Mouse (Mus musculus): ENCODE results near the gene Plekha6. TPM values are rescaled to one million over a fixed set of nuclear protein-coding genes. Genes with fewer than 3 reads are reported as not detected.
"Not testable (repeated sequence)": the region's sequence is repeated elsewhere in the genome, so short reads cannot be mapped to it uniquely, and the experiment has no call there.

Gene Plekha6
- polyA plus RNA-seq, 1 experiment from 2014 or later = 10.6 TPM

DNA sequence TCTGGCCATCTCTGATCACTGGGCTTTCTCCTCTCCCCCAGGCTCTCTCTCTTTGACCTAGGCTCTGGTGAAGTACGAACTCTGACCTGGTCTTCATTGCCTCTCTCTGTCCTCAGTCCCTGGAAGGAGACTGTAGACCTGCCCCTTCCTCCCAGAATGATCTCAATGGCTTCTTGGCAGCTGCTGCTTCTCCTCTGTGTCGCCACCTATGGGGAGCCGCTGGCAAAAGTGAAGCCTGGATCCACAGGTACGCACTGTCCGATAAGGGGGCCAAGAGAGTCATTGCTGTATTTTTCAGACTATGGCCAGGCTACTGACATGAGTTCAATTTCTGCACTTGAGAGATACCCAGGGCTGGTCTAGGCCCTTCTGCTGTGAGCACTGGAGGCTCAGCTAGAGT lies 163.1 kb downstream of the Plekha6 start:
- Histone ChIP-seq H3K4me1 (peaks cover 9% of the 10 kb centered on the region), H3K9ac (no peak overlapping the region), H3K4me2 (no peak overlapping the region), H3K9me3 (no peaks in the 10 kb centered on the region), H3K4me3 (no peak overlapping the region), H3K36me3 (no peaks in the 10 kb centered on the region), H3K27me3 (replicated peaks) (peaks cover 52% of the 10 kb centered on the region), H3K27ac (replicated peaks) (no peak overlapping the region)
- WGBS = 59% methylated on average over 5 of the region's 5 CpGs
- no peak for ATAC-seq (ENCODE audit: extremely low read depth, insufficient number of reproducible peaks, low FRiP score, low TSS enrichment)

DNA sequence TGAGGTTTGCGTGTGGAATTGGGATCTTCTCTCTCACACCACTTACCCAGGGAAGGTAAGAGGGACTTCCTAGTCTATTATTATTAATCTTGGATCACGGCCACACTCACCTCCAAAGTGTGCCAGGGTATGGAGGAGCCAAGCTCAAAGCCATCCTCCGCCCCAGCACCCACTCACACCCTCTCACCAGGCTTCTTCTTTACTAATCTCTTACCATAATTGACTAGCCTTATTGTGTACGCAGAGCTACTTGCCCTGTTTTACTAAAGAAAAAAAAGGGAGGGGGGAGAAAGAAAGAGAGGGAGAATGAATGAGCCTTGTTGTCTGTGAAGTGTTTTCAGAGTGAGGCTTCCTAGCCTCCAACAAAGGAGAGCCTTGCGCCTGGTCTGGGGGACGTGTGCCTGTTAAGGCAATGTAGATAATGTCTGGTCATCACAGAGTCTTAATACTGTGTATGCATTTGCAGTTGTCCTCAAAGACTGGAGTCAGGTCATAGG lies 164.3 kb downstream of the Plekha6 start:
- Histone ChIP-seq H3K27ac (replicated peaks) (no peak overlapping the region), H3K4me2 (no peak overlapping the region), H3K27me3 (replicated peaks) (peaks cover 57% of the 10 kb centered on the region), H3K36me3 (no peaks in the 10 kb centered on the region), H3K9me3 (no peaks in the 10 kb centered on the region), H3K9ac (no peak overlapping the region), H3K4me3 (no peak overlapping the region), H3K4me1 (peaks cover 9% of the 10 kb centered on the region)
- 70% methylated on average over 6 of the region's 6 CpGs for WGBS
- no peak for ATAC-seq (ENCODE audit: extremely low read depth, insufficient number of reproducible peaks, low FRiP score, low TSS enrichment)

DNA sequence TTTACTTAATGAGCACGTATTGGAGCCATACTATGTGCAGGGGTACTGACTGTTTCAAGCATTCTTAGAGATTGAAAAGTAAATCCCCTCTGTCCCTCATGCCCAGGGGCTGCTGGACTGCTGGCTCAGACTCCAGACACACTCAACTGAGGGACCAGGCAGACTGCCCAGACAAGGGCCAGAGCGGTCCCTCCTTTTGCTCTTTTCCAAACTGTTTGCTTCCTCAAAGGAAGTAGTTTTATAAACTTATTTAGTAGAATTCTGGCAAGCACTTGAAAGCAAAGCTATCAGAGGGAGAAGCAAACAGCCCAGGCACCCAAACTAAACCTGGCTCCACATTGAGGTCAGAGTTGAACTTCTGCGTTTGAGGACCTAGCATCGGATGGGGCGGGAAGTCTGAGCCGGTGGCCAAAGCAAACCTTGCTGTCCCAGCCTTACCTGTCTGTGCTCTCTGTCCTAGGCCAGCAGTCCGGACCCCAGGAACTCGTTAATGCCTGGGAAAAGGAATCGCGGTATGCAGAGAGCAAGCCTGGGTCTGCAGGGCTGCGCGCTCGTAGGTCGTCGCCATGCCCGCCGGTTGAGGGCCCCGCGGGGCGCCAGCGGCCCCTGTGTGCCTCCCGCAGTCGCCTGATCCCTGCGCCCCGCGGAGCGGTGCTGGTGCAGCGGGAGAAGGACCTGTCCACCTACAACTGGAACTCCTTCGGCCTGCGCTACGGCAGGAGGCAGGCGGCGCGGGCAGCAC lies 165.1 kb downstream of the Plekha6 start:
- 10% methylated on average over 34 of the region's 34 CpGs for WGBS
- ATAC-seq (ENCODE audit: extremely low read depth, insufficient number of reproducible peaks, low FRiP score, low TSS enrichment) = no peak
- Histone ChIP-seq H3K9ac (peak overlapping the region; percentile 58), H3K4me1 (peaks cover 9% of the 10 kb centered on the region), H3K9me3 (no peaks in the 10 kb centered on the region), H3K4me2 (peak overlapping the region; percentile 71), H3K4me3 (peak overlapping the region; percentile 45), H3K36me3 (no peaks in the 10 kb centered on the region), H3K27me3 (replicated peaks) (peaks cover 57% of the 10 kb centered on the region), H3K27ac (replicated peaks) (no peak overlapping the region)

DNA sequence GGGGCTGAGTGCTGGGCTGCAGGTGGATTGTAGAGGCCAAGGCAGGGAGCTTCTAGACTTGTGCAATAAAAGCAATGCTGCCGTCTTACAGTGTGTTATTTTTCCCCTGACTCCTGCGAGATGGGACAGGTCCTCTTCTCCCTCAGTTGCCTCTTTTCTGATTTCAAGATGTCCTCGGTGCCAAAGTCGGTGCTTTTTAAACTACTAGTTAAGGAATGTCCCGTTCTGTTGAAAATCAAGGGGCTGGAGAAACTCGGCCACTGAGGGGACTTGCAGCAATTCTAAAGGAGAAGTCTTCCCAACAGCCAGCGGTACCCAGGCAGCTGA lies 165.6 kb downstream of the Plekha6 start:
- ATAC-seq (ENCODE audit: extremely low read depth, insufficient number of reproducible peaks, low FRiP score, low TSS enrichment) = no peak
- H3K27ac ChIP-seq (replicated peaks) = no peak overlapping the region
- peak overlapping the region; percentile 58 for H3K9ac ChIP-seq
- H3K27me3 ChIP-seq (replicated peaks) = peaks cover 57% of the 10 kb centered on the region
- H3K4me1 ChIP-seq = peaks cover 9% of the 10 kb centered on the region
- H3K4me3 ChIP-seq = peak overlapping the region; percentile 45
- WGBS = 31% methylated on average over 7 of the region's 7 CpGs
- H3K36me3 ChIP-seq = no peaks in the 10 kb centered on the region
- H3K4me2 ChIP-seq = peak overlapping the region; percentile 71
- no peaks in the 10 kb centered on the region for H3K9me3 ChIP-seq

DNA sequence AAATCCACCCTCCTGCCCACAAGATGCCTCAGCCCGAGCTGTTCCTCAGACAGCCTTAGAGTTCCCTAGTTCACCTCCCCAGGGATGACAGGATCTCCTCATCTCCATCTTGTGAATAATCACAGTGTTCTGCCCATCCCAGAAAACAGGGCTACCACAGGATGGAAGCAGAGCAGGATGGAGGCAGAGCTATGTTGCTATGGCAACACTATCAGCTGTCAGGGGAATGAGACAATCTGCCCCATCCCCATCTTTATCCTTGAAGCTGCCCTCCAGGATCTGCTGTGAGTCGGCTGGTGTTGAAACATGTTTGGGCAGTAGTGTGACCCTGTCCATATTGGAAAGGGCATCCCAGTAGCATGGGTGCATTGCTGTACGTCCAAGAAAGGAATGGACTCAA lies 167.1 kb downstream of the Plekha6 start:
- WGBS = 53% methylated on average over 3 of the region's 3 CpGs
- Histone ChIP-seq H3K27me3 (replicated peaks) (peaks cover 61% of the 10 kb centered on the region), H3K27ac (replicated peaks) (no peak overlapping the region), H3K4me1 (peaks cover 9% of the 10 kb centered on the region), H3K9me3 (no peaks in the 10 kb centered on the region), H3K4me3 (no peak overlapping the region), H3K4me2 (no peak overlapping the region), H3K36me3 (no peaks in the 10 kb centered on the region), H3K9ac (no peak overlapping the region)
- no peak for ATAC-seq (ENCODE audit: extremely low read depth, insufficient number of reproducible peaks, low FRiP score, low TSS enrichment)

DNA sequence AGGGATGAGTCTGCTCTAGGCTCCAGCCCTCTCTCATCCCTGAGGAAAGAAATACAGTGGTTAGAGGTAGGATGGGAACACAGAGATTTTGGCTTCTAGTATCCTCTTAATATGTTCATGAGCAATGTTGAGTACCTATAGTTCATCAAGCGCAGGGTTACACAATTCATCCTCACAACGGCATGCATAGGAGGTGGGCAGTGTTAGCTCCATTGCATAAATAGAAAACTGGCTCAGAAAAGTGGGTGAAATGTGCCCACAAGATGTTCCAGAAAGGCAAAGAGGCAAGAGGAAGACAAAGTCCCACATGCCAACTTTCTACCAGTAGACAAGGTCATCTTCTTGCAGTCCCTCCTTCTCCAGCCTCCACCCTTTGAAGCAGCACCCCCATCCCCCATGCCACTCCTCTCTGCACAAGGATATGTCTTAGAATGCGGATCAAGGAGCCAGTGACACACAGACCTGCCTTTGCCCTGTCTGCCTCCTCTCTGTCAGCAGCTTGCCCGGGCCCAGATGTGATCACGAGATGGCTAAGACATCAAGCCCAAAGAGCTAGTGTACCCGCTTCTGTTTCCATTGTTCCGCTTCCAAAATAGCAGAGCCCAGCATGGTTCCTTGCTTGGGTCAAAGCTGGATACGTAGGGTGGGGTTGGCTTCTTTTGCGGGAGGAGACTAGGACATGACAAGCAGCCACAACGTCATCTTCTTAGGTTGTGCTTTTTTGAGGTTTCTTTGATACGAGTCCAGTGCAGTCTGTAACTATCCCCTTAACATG lies 168.8 kb downstream of the Plekha6 start:
- Histone ChIP-seq H3K4me2 (no peak overlapping the region), H3K4me1 (peaks cover 9% of the 10 kb centered on the region), H3K9ac (no peak overlapping the region), H3K4me3 (no peak overlapping the region), H3K27me3 (replicated peaks) (peaks cover 49% of the 10 kb centered on the region), H3K27ac (replicated peaks) (no peak overlapping the region), H3K9me3 (no peaks in the 10 kb centered on the region), H3K36me3 (no peaks in the 10 kb centered on the region)
- WGBS = 79% methylated on average over 11 of the region's 11 CpGs
- ATAC-seq (ENCODE audit: extremely low read depth, insufficient number of reproducible peaks, low FRiP score, low TSS enrichment) = no peak

DNA sequence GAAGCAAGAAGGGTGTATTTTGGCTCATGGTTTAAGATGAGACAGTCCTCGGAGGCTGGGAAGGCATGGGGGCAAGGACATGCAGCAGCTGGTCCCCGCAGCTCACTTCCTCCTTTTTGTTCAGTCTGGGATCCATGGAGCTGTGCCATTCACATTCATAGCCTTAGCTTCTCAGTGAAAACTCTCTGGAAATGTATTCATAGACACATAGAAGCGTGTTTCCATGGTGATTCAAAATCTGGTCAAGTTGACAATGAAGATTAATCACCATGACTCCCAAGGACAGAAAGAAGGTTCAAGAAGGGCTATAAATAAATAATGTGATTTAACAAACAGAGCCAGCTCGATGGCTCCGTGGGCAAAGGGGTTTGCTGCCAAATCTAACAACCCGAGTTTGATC lies 169.9 kb downstream of the Plekha6 start:
- H3K4me2 ChIP-seq = no peak overlapping the region
- H3K4me1 ChIP-seq = peaks cover 8% of the 10 kb centered on the region
- H3K4me3 ChIP-seq = no peak overlapping the region
- WGBS = 80% methylated on average over 6 of the region's 6 CpGs
- H3K27me3 ChIP-seq (replicated peaks) = peaks cover 38% of the 10 kb centered on the region
- no peak overlapping the region for H3K9ac ChIP-seq
- no peak overlapping the region for H3K27ac ChIP-seq (replicated peaks)
- H3K9me3 ChIP-seq = no peaks in the 10 kb centered on the region
- ATAC-seq (ENCODE audit: extremely low read depth, insufficient number of reproducible peaks, low FRiP score, low TSS enrichment) = no peak
- H3K36me3 ChIP-seq = no peaks in the 10 kb centered on the region

DNA sequence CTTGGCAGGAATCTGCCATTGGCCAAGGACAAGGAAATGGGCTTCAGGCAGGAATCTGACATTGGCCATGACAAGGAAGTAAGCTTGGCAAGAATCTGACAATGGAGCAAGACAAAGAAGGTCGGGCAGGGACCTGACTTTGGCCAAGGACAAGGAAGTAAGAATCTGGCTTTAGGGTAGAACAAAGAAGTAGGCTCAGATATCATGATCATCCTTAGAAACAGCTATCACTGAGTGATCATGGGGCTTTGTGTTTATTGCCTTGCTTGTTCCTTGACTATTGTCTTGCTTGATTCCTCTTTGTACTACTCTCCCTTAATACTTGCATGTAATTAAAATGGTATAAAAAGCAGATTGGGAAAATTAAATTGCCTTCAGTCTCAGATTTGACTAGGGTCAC lies 176.4 kb downstream of the Plekha6 start:
- not testable (repeated sequence) for H3K9me3 ChIP-seq; ATAC-seq (ENCODE audit: extremely low read depth, insufficient number of reproducible peaks, low FRiP score, low TSS enrichment); H3K36me3 ChIP-seq; H3K27me3 ChIP-seq (replicated peaks); H3K4me1 ChIP-seq; H3K9ac ChIP-seq; H3K27ac ChIP-seq (replicated peaks); H3K4me2 ChIP-seq; H3K4me3 ChIP-seq
- 60% methylated on average over 1 of the region's 1 CpGs for WGBS

DNA sequence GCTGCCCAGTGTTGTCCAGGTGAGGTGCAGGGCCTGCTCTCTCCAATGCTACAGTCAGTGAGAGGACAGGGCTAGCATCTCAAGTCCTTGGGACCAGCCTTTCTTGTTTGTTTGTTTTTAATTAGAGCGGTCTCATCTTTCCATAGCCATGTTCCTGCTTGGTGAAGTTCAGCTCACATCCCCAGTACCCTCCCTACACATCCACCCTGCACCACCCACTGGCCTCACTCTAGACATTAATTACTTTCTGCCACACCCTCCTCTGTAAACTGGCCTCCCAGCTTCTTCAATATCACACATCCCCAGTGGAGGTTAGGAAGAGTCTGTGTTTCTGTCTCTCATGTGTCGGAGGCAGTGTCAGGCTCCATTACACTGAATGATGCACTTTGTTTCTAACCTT lies 180.3 kb downstream of the Plekha6 start:
- H3K9ac ChIP-seq = no peak overlapping the region
- H3K9me3 ChIP-seq = no peaks in the 10 kb centered on the region
- ATAC-seq (ENCODE audit: extremely low read depth, insufficient number of reproducible peaks, low FRiP score, low TSS enrichment) = no peak
- no peaks in the 10 kb centered on the region for H3K36me3 ChIP-seq
- no peak overlapping the region for H3K4me3 ChIP-seq
- H3K27ac ChIP-seq (replicated peaks) = no peak overlapping the region
- 0 out of 2 replicates have a peak, but pooled peaks cover 3% of the 10 kb centered on the region for H3K27me3 ChIP-seq (replicated peaks)
- peaks cover 7% of the 10 kb centered on the region for H3K4me1 ChIP-seq
- no peak overlapping the region for H3K4me2 ChIP-seq
- 94% methylated on average over 2 of the region's 2 CpGs for WGBS

DNA sequence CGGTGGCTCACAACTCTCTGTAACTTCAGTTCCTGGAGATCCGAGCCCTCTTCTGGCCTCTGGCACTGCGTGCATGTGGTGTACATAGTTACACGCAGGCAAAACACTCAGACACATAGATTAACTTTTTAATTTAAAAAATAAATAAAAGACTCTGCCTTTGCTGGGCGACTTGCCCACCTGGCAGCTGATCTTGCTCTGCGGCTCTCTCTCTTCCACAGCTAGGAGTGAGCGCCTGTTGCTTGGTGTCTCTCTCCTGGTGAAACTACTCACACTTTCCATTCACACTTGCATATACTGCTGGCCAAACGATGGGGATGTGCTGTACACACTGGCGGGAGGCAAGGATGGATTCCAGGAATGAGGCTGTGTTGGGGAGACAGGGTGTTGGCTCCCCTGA lies 182.5 kb downstream of the Plekha6 start:
- Histone ChIP-seq H3K27ac (replicated peaks) (no peak overlapping the region), H3K27me3 (replicated peaks) (peaks cover 11% of the 10 kb centered on the region; the same call in 1 of the 2 replicates), H3K36me3 (no peaks in the 10 kb centered on the region), H3K4me2 (no peak overlapping the region), H3K9me3 (no peaks in the 10 kb centered on the region), H3K4me3 (no peak overlapping the region), H3K4me1 (peaks cover 11% of the 10 kb centered on the region), H3K9ac (no peak overlapping the region)
- ATAC-seq (ENCODE audit: extremely low read depth, insufficient number of reproducible peaks, low FRiP score, low TSS enrichment) = no peak
- WGBS = 71% methylated on average over 9 of the region's 9 CpGs

DNA sequence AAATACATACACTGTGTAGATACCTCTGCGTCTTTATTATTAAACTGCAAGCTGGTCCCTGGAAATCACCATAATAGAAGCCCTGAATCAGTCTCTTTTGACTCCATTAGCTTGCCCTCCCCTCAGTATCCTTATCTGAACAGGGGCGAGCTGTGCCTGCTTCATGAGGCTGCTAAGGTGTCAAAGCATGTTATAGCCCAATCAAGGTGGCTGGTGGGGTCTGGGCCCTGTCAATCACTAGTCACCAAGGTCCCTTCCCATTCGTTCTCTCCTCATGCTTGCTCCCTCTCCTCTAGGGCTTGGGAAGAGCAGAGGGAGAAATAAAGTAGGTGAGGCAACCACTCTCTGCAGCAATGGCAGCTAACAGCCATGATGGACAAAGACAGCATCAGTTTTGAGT lies 183.2 kb downstream of the Plekha6 start:
- 45% methylated on average over 3 of the region's 3 CpGs for WGBS
- peaks cover 17% of the 10 kb centered on the region for H3K27me3 ChIP-seq (replicated peaks)
- H3K9ac ChIP-seq = no peak overlapping the region
- H3K4me2 ChIP-seq = no peak overlapping the region
- H3K9me3 ChIP-seq = no peaks in the 10 kb centered on the region
- no peak for ATAC-seq (ENCODE audit: extremely low read depth, insufficient number of reproducible peaks, low FRiP score, low TSS enrichment)
- H3K27ac ChIP-seq (replicated peaks) = no peak overlapping the region
- H3K4me3 ChIP-seq = no peak overlapping the region
- H3K36me3 ChIP-seq = no peaks in the 10 kb centered on the region
- H3K4me1 ChIP-seq = peaks cover 11% of the 10 kb centered on the region

All from heart, embryonic 13.5 days (tissue).